Mouse (Mus musculus) induced T-regulatory cell, adult 2 months (primary cell): ENCODE results near the gene Ptpn11.

Experiments
- DNase-seq: peaks from one replicate; pipeline ENCODE4 v3.0.0-alpha.2; 2012; ENCODE audit warnings: low read depth

The Ptpn11 gene

GRCm38 (mm10) chr5:121184375-121184774 lies 6.8 kb downstream of the Ptpn11 start:
- no peak for DNase-seq

GRCm38 (mm10) chr5:121183269-121183668 lies 7.9 kb downstream of the Ptpn11 start:
- no peak for DNase-seq

GRCm38 (mm10) chr5:121179077-121179857 lies 11.9 kb downstream of the Ptpn11 start:
- DNase-seq: no peak

- peak; percentile 39 for DNase-seq
These were observed 18.4 kb downstream of the Ptpn11 start for GRCm38 (mm10) chr5:121172835-121173234.

GRCm38 (mm10) chr5:121169588-121169987 lies 21.6 kb downstream of the Ptpn11 start:
- no peak for DNase-seq

GRCm38 (mm10) chr5:121166884-121167283 lies 24.3 kb downstream of the Ptpn11 start:
- no peak for DNase-seq

- no peak for DNase-seq
These were observed 28.3 kb downstream of the Ptpn11 start for GRCm38 (mm10) chr5:121162923-121163322.

- no peak for DNase-seq
These were observed 28.9 kb downstream of the Ptpn11 start for GRCm38 (mm10) chr5:121162285-121162684.

- DNase-seq: no peak
These were observed 32.2 kb downstream of the Ptpn11 start for GRCm38 (mm10) chr5:121158966-121159365.

GRCm38 (mm10) chr5:121157489-121157888 lies 33.7 kb downstream of the Ptpn11 start:
- DNase-seq: no peak

- no peak for DNase-seq
These were observed 34.2 kb downstream of the Ptpn11 start for GRCm38 (mm10) chr5:121157017-121157416.

GRCm38 (mm10) chr5:121156121-121156520 lies 35.1 kb downstream of the Ptpn11 start:
- no peak for DNase-seq

- no peak for DNase-seq
These were observed 40.5 kb downstream of the Ptpn11 start for GRCm38 (mm10) chr5:121150684-121151083.

GRCm38 (mm10) chr5:121149246-121149645 lies 42.0 kb downstream of the Ptpn11 start:
- DNase-seq: no peak

- no peak for DNase-seq
These were observed 44.9 kb downstream of the Ptpn11 start for GRCm38 (mm10) chr5:121146275-121146674.

GRCm38 (mm10) chr5:121145609-121146008 lies 45.6 kb downstream of the Ptpn11 start:
- no peak for DNase-seq

- DNase-seq: no peak
These were observed 46.6 kb downstream of the Ptpn11 start for GRCm38 (mm10) chr5:121144441-121145238.

- no peak for DNase-seq
These were observed 48.6 kb downstream of the Ptpn11 start for GRCm38 (mm10) chr5:121142431-121143119.

GRCm38 (mm10) chr5:121140276-121140675 lies 50.9 kb downstream of the Ptpn11 start:
- DNase-seq: no peak

GRCm38 (mm10) chr5:121137125-121137524 lies 54.1 kb downstream of the Ptpn11 start:
- no peak for DNase-seq

GRCm38 (mm10) chr5:121131801-121132200 lies 59.4 kb downstream of the Ptpn11 start:
- DNase-seq: no peak

- no peak for DNase-seq
These were observed 61.9 kb downstream of the Ptpn11 start for GRCm38 (mm10) chr5:121129254-121129653.

GRCm38 (mm10) chr5:121126051-121126450 lies 65.1 kb downstream of the Ptpn11 start:
- peak; percentile 56 for DNase-seq
